Mouse (Mus musculus) lung, postnatal 4 days (tissue): Measurements from ENCODE around the gene Olfr130.

Experiments used
- DNase-seq, 2 experiments: peaks; one replicate each; pipeline ENCODE4 v3.0.0; 2021

The Olfr130 gene

DNA sequence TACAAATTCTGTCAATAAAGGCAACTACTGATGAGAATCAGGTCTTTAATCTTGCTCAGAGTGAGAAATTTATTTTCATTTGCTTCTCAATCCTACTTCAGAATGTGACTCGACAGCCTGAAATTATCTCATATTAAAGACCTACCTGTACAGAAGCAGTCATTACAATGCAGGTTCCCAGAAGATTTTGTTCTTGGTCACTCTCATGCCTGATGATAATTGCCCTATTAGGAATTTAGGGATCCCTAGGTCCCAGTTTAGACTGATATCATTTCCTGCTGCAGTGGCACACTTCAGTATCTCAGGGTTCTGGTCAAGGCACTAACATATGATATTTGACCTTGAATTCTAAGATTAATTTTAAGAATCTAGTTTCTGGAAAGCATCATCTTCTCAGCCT, at the start of gene Olfr130:
Olfr130 (plus strand) TSS at position 301 of the 400 bp plus-strand sequence.
- no peak for DNase-seq

DNA sequence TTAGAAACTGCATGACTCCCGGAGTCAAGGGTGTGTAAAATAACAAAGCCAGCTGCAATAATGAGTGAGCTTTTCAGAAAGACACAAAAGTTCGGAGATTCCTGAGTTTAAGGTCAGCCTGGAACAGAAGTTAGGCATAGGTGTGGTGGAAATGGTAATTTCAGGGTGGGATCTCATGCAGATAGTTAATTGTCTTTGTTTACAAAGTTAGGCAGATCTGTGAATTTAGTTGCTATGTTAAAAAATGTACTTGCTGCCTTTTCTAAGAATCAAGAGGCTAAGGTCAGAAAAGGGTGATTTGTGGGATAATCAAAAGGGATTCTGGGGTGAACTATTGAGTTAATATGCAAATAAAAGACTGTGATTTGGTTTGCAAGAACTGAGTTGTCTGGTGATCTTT, 47.4 kb upstream of the Olfr130 start:
- no peak for DNase-seq

DNA sequence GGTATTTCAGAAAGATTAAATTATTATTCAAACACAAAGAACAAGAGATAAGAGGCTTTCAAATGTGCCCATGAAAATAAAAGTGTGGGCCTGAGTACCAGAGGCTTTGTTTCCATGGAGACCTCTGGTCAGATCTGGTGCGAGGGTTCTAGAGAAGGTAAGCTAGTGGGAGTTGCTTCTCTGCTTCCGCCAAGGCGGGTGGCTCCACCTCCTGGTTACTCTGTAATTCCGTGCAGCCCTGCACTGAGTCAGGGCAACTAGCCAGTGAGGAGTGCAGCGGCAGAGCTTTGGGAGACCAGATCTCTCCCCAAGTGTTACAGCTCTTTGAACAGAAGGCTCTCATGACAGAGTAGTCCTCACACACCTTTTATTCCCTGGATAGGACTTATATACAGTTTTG, 37.4 kb upstream of the Olfr130 start:
- DNase-seq: no peak

DNA sequence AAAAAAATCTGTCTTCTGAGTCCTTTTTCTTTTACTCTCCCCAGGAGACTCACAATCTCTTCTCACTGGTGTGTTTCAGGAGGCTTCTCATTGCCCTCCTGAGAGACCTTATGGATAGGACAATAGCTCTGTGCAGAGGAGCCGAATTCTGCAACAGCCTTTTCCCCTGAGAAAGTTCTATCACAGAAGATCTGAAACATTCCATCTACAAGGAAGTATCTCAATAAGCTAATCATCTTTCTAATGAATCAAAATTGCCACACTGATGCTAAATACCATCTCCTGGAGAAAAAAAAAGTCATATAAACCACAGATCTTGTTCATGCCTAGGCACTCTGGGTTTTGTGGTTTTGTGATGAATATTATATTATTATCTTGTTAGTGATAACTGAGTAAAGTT, 3.7 kb upstream of the Olfr130 start, which contains the start of gene Olfr129:
Olfr129 (minus strand) TSS at position 101 of the 400 bp plus-strand sequence.
- no peak for DNase-seq

DNA sequence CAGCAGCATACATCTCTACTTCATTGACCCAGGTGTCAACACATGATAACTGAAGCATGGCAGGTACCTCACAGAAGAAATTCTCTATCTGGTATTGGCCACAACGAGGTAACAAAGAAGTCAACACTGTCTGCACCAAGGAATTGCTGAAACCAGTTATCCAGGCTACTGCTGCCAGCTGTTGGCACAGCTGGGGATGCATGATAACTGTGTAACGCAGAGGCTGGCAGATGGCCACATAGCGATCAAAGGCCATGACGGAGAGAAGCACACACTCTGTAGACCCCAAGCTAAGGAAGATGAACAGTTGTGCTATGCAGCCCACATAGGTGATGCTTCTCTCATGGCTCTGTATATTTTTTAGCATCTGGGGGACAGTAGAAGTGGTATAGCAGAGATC, 18.6 kb downstream of the Olfr130 start:
- DNase-seq: no peak

DNA sequence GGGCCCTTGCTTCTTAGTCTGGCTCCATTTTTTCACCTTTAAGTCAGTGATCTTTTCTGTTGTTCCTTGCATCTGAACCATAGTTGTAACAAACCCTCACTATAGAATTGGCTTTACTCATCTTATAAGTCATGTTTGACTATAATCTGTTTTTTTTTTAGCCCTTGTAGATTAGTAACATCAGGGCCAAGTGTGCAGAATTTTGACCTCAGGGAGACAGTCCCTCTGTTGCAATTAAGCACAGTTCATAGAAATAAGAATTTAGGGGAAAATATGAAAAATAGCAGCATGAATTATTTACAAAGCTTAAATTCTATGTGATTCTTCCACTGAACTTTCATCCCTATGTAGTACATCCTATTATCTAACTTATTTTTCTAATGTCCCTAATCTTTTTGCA, 24.9 kb downstream of the Olfr130 start, which contains the start of gene Olfr131:
Olfr131 (minus strand) TSS at position 101 of the 400 bp plus-strand sequence.
- no peak for DNase-seq
